Mouse (Mus musculus): Measurements from ENCODE around the gene Klra6. TPM values are rescaled to one million over a fixed set of nuclear protein-coding genes. Genes with fewer than 3 reads are reported as not detected.
"Not testable (repeated sequence)": the region's sequence is repeated elsewhere in the genome, so short reads cannot be mapped to it uniquely, and the experiment has no call there.

Gene Klra6
- not detected in 2 replicates for polyA plus RNA-seq (2016; fragmentation: Nextera tagmentation; extraction: Ambion mirVana)

DNA sequence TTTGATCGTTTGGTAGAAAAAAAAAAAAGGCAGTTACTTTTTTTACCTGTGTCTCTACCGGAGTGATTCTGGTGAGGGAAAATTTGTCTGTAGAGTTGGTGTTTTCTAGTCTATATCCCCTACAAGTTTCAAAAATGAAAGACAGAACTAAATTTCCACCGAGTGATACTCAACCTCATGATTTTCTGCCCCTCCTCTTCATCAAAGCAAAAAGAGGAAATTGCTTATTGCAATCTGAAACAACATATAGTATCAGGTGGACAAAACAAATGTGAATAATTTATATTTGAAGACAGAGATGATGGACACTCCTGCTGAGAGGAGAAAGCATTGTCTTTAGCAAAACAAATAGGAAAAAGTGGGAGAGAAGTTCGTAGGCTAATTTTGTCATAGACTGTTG is at the start of gene Klra6:
Klra6 (minus strand) TSS at position 101 of the 400 bp plus-strand sequence.
- no peak for ATAC-seq (ENCODE audit: insufficient number of reproducible peaks, insufficient read depth, low FRiP score, low TSS enrichment, low read depth)
- no peak within 1 kb of the TSS for H3K27ac ChIP-seq
- WGBS: 80% methylated on average over 4 of the region's 4 CpGs

GRCm38 (mm10) chr6:130067171-130067570 is 40.4 kb upstream of the Klra6 start, which contains the start of gene Klra4:
Klra4 (minus strand) TSS chr6:130067271.
- not testable (repeated sequence) for ATAC-seq (ENCODE audit: insufficient number of reproducible peaks, insufficient read depth, low FRiP score, low TSS enrichment, low read depth); H3K27ac ChIP-seq; H3K27me3 ChIP-seq; H3K4me3 ChIP-seq (replicated peaks); H3K4me2 ChIP-seq; H3K36me3 ChIP-seq; H3K9ac ChIP-seq (replicated peaks); H3K4me1 ChIP-seq (replicated peaks)
- H3K9me3 ChIP-seq: peaks cover 16% of the 10 kb centered on the region; the same call in 1 of the 2 replicates
- 57% methylated on average over 1 of the region's 1 CpGs for WGBS

More for the DNA sequence above, at the start of gene Klra6:
- no peak within 1 kb of the TSS for H3K4me2 ChIP-seq
- H3K4me3 ChIP-seq (replicated peaks): no peak within 1 kb of the TSS
- no peaks in the 10 kb centered on the region for H3K27me3 ChIP-seq
- H3K36me3 ChIP-seq: no peaks in the 10 kb centered on the region
- no peaks in the 10 kb centered on the region for H3K4me1 ChIP-seq (replicated peaks)
- no peak within 1 kb of the TSS for H3K9ac ChIP-seq (replicated peaks)
- peaks cover 17% of the 10 kb centered on the region; the same call in 1 of the 2 replicates for H3K9me3 ChIP-seq

DNA sequence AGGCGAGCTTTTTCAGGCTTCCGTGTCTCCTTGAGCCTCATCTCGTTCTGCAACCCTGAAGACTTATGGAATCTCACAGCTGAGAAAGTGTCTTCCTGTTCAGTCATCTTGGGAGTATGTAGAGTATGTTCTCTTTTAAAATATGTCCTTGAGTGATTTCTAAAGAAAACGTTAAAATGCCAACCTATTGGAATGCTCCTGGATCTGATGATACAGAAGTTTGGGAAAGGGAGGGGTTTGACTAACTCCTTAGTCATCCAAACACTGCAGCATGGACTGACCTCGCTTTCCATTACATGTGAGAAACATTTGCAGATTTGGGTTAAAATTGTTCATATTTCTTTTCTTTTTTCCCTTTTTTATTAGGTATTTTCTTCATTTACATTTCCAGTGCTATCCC is 38.4 kb upstream of the Klra6 start:
- H3K4me2 ChIP-seq: no peak overlapping the region
- peaks cover under 1% of the 10 kb centered on the region; the same call in 1 of the 2 replicates for H3K9me3 ChIP-seq
- H3K4me3 ChIP-seq (replicated peaks): no peak overlapping the region
- no peak overlapping the region for H3K9ac ChIP-seq (replicated peaks)
- H3K27me3 ChIP-seq: no peaks in the 10 kb centered on the region
- no peak for ATAC-seq (ENCODE audit: insufficient number of reproducible peaks, insufficient read depth, low FRiP score, low TSS enrichment, low read depth)
- no peaks in the 10 kb centered on the region for H3K36me3 ChIP-seq
- 78% methylated on average over 5 of the region's 5 CpGs for WGBS
- no peak overlapping the region for H3K27ac ChIP-seq
- no peaks in the 10 kb centered on the region for H3K4me1 ChIP-seq (replicated peaks)

- H3K4me2 ChIP-seq; H3K9ac ChIP-seq (replicated peaks); H3K27ac ChIP-seq; ATAC-seq (ENCODE audit: insufficient number of reproducible peaks, insufficient read depth, low FRiP score, low TSS enrichment, low read depth); H3K36me3 ChIP-seq; H3K4me3 ChIP-seq (replicated peaks); H3K4me1 ChIP-seq (replicated peaks); H3K27me3 ChIP-seq: not testable (repeated sequence)
- peaks cover 22% of the 10 kb centered on the region for H3K9me3 ChIP-seq
- 58% methylated on average over 4 of the region's 4 CpGs for WGBS
Measured at GRCm38 (mm10) chr6:130035146-130035545, 8.4 kb upstream of the Klra6 start.

DNA sequence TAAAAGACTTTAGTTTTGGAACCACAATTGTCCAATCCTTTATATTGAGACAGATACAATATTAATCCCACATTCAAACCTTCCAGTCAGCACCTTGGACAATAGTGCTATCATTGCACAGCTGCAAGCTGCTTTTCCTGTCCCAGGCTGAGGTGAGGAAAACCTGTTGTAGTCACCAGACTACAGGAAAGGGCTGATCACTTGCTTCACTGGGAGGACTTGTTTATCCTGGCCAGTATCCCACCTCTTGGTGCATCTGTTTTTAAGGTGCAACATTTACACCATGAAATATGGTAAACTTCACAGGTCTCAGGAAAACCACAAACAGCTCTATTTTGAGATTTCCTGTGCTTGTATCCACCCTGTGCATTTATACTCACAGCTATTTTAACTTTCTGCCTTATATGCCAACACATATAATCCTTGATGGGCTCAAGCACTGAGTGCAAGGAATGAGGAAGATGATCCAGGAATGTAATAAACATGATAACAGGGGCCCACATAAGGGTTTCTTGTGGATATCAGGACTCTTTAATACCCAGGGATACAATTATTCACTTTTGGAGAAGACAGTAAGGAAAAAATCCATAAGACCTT is 4.8 kb upstream of the Klra6 start:
- not testable (repeated sequence) for ATAC-seq (ENCODE audit: insufficient number of reproducible peaks, insufficient read depth, low FRiP score, low TSS enrichment, low read depth); H3K36me3 ChIP-seq; H3K27ac ChIP-seq; H3K27me3 ChIP-seq; H3K4me2 ChIP-seq; H3K4me1 ChIP-seq (replicated peaks); H3K9ac ChIP-seq (replicated peaks); H3K4me3 ChIP-seq (replicated peaks)
- peaks cover 30% of the 10 kb centered on the region for H3K9me3 ChIP-seq

Other genes starting within 250 kb of the Klra6 start
- not detected in 2 replicates for gene Gm156, start 242.7 kb downstream of the Klra6 start, polyA plus RNA-seq (2016; fragmentation: Nextera tagmentation; extraction: Ambion mirVana)
- not detected in 2 replicates for gene Gm17631, start 164.3 kb downstream of the Klra6 start, polyA plus RNA-seq (2016; fragmentation: Nextera tagmentation; extraction: Ambion mirVana)
- not detected in 2 replicates for gene Klra17, start 150.3 kb downstream of the Klra6 start, polyA plus RNA-seq (2016; fragmentation: Nextera tagmentation; extraction: Ambion mirVana)
- gene Klra5, start 109.3 kb downstream of the Klra6 start, polyA plus RNA-seq (2016; fragmentation: Nextera tagmentation; extraction: Ambion mirVana): not detected in 2 replicates
- not detected in 2 replicates for gene Klra4, start 40.3 kb upstream of the Klra6 start, polyA plus RNA-seq (2016; fragmentation: Nextera tagmentation; extraction: Ambion mirVana)
- gene Klra8, start 102.9 kb upstream of the Klra6 start, polyA plus RNA-seq (2016; fragmentation: Nextera tagmentation; extraction: Ambion mirVana): not detected in 2 replicates
- gene Klra9, start 166.2 kb upstream of the Klra6 start, polyA plus RNA-seq (2016; fragmentation: Nextera tagmentation; extraction: Ambion mirVana): not detected in 2 replicates
- gene Klra7, start 206.4 kb upstream of the Klra6 start, polyA plus RNA-seq (2016; fragmentation: Nextera tagmentation; extraction: Ambion mirVana): not detected in 2 replicates

Data from limb, embryonic 12.5 days (tissue).